Mouse (Mus musculus) liver, embryonic 14.5 days (tissue): ENCODE measurements around the gene Klrb1c. TPM values are rescaled to one million over a fixed set of nuclear protein-coding genes. Genes with fewer than 3 reads are reported as not detected.
"Not testable (repeated sequence)": the region's sequence is repeated elsewhere in the genome, so short reads cannot be mapped to it uniquely, and the experiment has no call there.

Experiments used
- ATAC-seq: fragments of 200-750 bp; cut with Nextera tagmentation; 2 replicates; pipeline ENCODE4 v1.8.0; 2017; ENCODE audit warnings: moderate number of reproducible peaks, mild to moderate bottlenecking, moderate library complexity; ENCODE audit not compliant: insufficient read depth
- DNase-seq, 3 experiments: peaks; one replicate each; pipeline ENCODE4 v3.0.0-alpha.2; 2012 to 2013; ENCODE audit warnings: low read depth in 3 of 3, low spot score in 3 of 3
- H3K27ac ChIP-seq: fragments of 300-500 bp; sonication (generic); 2 replicates; pipeline ENCODE4 v1.5.1; 2014; ENCODE audit warnings: moderate library complexity, mild to moderate bottlenecking, control low read depth, inconsistent platforms
- H3K27me3 ChIP-seq: fragments of 300-500 bp; sonication (generic); 2 replicates; pipeline ENCODE4 v1.6.1; 2014; ENCODE audit warnings: mild to moderate bottlenecking, low read length, moderate library complexity; ENCODE audit not compliant: control insufficient read depth, insufficient read depth
- H3K36me3 ChIP-seq: fragments of 300-500 bp; sonication (generic); replicated peaks from 2 replicates; pipeline ENCODE4 v1.6.1; 2014; ENCODE audit warnings: low read depth; ENCODE audit not compliant: control insufficient read depth, insufficient read depth
- H3K4me1 ChIP-seq, 2 experiments: fragments of 200-500 bp in 1 of 2; fragments of 300-500 bp in 1 of 2; sonication (generic) in 1 of 2; replicated peaks; 2 replicates each; pipeline ENCODE4 v1.6.1; 2012 to 2014; ENCODE audit warnings: antibody characterized with exemption in 1 of 2, inconsistent platforms in 1 of 2, low read length in 1 of 2; ENCODE audit not compliant: control insufficient read depth in 2 of 2, insufficient read depth in 2 of 2
- H3K4me2 ChIP-seq: fragments of 300-500 bp; sonication (generic); 2 replicates; pipeline ENCODE4 v1.6.1; 2014; ENCODE audit warnings: low read depth, mild to moderate bottlenecking, control low read depth, moderate library complexity
- H3K4me3 ChIP-seq, 2 experiments: fragments of 200-500 bp in 1 of 2; fragments of 300-500 bp in 1 of 2; sonication (generic) in 1 of 2; 2 replicates each; pipeline ENCODE4 v1.5.1; 2012 to 2014; ENCODE audit warnings: low read depth in 2 of 2, low read length in 2 of 2, mild to moderate bottlenecking in 2 of 2, control low read depth in 1 of 2, inconsistent platforms in 1 of 2, moderate library complexity in 1 of 2; ENCODE audit not compliant: insufficient read depth in 1 of 2
- H3K9ac ChIP-seq: fragments of 300-500 bp; sonication (generic); replicated peaks from 2 replicates; pipeline ENCODE4 v1.6.1; 2014; ENCODE audit warnings: mild to moderate bottlenecking, control low read depth, moderate library complexity
- H3K9me3 ChIP-seq: fragments of 300-500 bp; sonication (generic); 2 replicates; pipeline ENCODE4 v1.6.1; 2016; ENCODE audit warnings: low read length, mixed read lengths; ENCODE audit not compliant: control insufficient read depth
- CTCF ChIP-seq: IDR thresholded peaks from 2 replicates; pipeline ENCODE4 v1.5.1; 2016; ENCODE audit warnings: antibody characterized with exemption, low read depth, control low read depth
- EP300 ChIP-seq: IDR thresholded peaks from 2 replicates; pipeline ENCODE4 v1.6.1; 2016; ENCODE audit warnings: antibody characterized with exemption, low read depth
- WGBS: fragments of 180-500 bp; shearing (Covaris S2); extraction: QIAGEN DNeasy Blood & Tissue Kit; methylation state at CpG from one replicate; pipeline ENCODE4 v1.1.7; 2014; ENCODE audit not compliant: insufficient replicate concordance; 5-methylcytosine and 5-hydroxymethylcytosine counted together
- polyA plus RNA-seq, 2 experiments: library from polyadenylated mRNA; depleted of rRNA in 1 of 2; stranded (reverse) in 1 of 2; unstranded in 1 of 2; fragments of >200 nt; fragmentation: Nextera tagmentation in 1 of 2; extraction: Ambion mirVana in 1 of 2; gene quantifications; 2 replicates each; pipeline versions ENCODE4 v1.2.1 to v1.2.3; 2012 to 2014

The Klrb1c gene
- polyA plus RNA-seq, 2 experiments: 0.09 to 0.25 TPM

GRCm38 (mm10) chr6:128769481-128770253 lies 19.3 kb downstream of the Klrb1c start:
- Histone ChIP-seq H3K36me3 (no peaks in the 10 kb centered on the region), H3K4me2 (no peak overlapping the region), H3K27ac (no peak overlapping the region), H3K27me3 (no peaks in the 10 kb centered on the region), H3K4me3 (no peak overlapping the region), H3K9me3 (no peaks in the 10 kb centered on the region), H3K4me1 (peaks cover 0 to 3% of the 10 kb centered on the region in 2 experiments; a peak in 2 of 4 replicates), H3K9ac (no peak overlapping the region)
- TF ChIP-seq EP300: no peak
- TF ChIP-seq CTCF: no peak
- WGBS: 68% methylated on average over 10 of the region's 10 CpGs
- DNase-seq: no peak
- no peak for ATAC-seq

- 56% methylated on average over 4 of the region's 4 CpGs for WGBS
- ATAC-seq: no peak
Observed at GRCm38 (mm10) chr6:128768047-128768446, 21.0 kb downstream of the Klrb1c start.

GRCm38 (mm10) chr6:128766486-128767254 lies 22.3 kb downstream of the Klrb1c start:
- not testable (repeated sequence) for H3K27ac ChIP-seq, DNase-seq, H3K4me1 ChIP-seq, H3K4me2 ChIP-seq, H3K27me3 ChIP-seq, H3K4me3 ChIP-seq, H3K9ac ChIP-seq, H3K36me3 ChIP-seq, ATAC-seq, H3K9me3 ChIP-seq
- TF ChIP-seq CTCF: peak; percentile 62
- WGBS: 53% methylated on average over 6 of the region's 6 CpGs

More at GRCm38 (mm10) chr6:128768047-128768446, 21.0 kb downstream of the Klrb1c start:
- Histone ChIP-seq H3K36me3 (no peaks in the 10 kb centered on the region), H3K4me1 (peaks cover 0 to 7% of the 10 kb centered on the region in 2 experiments; a peak in 2 of 4 replicates), H3K4me2 (no peak overlapping the region), H3K9me3 (no peaks in the 10 kb centered on the region), H3K9ac (no peak overlapping the region), H3K27me3 (no peaks in the 10 kb centered on the region), H3K27ac (no peak overlapping the region), H3K4me3 (no peak overlapping the region)
- no peak for DNase-seq
- TF ChIP-seq CTCF (no peak), EP300 (no peak)

GRCm38 (mm10) chr6:128765211-128765610 lies 23.8 kb downstream of the Klrb1c start:
- no peaks in the 10 kb centered on the region for H3K9me3 ChIP-seq
- H3K9ac ChIP-seq: no peak overlapping the region
- WGBS: 63% methylated on average over 1 of the region's 1 CpGs
- ATAC-seq (no peak), DNase-seq (no peak)
- H3K27me3 ChIP-seq: no peaks in the 10 kb centered on the region
- no peak for TF ChIP-seq CTCF
- TF ChIP-seq EP300: no peak
- H3K36me3 ChIP-seq: no peaks in the 10 kb centered on the region
- no peak overlapping the region for H3K4me3 ChIP-seq
- no peak overlapping the region for H3K27ac ChIP-seq
- H3K4me1 ChIP-seq: peaks cover 0 to 7% of the 10 kb centered on the region in 2 experiments; a peak in 2 of 4 replicates
- H3K4me2 ChIP-seq: no peak overlapping the region; the same call in 1 of the 2 replicates

- no peak overlapping the region for H3K27ac ChIP-seq
- 14% methylated on average over 5 of the region's 5 CpGs for WGBS
- ATAC-seq: no peak
Observed at GRCm38 (mm10) chr6:128764598-128764997, 24.4 kb downstream of the Klrb1c start.

More at GRCm38 (mm10) chr6:128764598-128764997, 24.4 kb downstream of the Klrb1c start:
- H3K36me3 ChIP-seq: no peaks in the 10 kb centered on the region
- peak overlapping the region; percentile 75 for H3K4me2 ChIP-seq
- DNase-seq: no peak
- H3K9me3 ChIP-seq: no peaks in the 10 kb centered on the region
- peak overlapping the region; percentile 59 to 93 for H3K4me3 ChIP-seq
- H3K9ac ChIP-seq: no peak overlapping the region
- no peaks in the 10 kb centered on the region for H3K27me3 ChIP-seq
- H3K4me1 ChIP-seq: peaks cover 0 to 5% of the 10 kb centered on the region in 2 experiments; a peak in 2 of 4 replicates
- TF ChIP-seq CTCF (no peak), EP300 (no peak)
